Mouse (Mus musculus): ENCODE results near the gene Smg5.

Smg5 gene

DNA sequence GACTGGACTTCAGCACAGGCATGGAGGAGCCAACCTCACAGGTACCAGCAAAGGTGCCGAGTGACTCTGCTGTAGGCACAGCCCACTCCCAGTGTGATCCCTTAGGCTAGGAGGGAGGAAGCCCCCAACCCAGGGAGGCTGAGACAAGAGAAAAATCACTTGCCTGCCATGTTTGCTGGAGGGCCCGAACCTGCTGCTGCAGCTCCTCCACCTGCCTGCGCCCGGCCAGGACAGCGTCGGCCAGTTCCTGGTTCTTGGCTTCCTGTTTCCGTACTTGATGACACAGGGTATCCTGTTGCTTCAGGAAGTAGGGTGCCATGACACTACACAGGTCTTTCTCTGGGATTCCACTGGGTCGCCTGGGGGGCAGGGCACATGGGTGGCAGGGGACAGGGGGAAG, 59.7 kb downstream of the Smg5 start:
- DNase-seq = no peak

DNA sequence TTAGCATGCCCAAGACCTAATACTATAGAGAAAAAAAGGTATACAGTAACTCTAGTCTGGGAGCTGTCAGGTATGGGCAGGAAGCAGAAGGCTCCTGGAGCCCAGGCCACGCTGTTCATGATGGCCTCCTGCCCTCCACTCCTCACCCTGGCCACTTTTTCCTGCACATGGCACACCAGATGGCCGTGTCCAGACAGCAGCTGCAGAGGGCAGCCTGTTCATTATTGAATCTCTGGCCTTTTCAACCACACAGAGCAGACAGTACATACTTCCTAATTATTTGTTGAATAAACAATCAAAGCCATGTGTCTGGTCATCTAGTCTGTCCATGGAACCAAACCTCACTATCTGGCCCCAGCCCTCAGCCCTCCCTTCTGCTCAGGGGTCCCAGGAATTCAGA, 62.6 kb downstream of the Smg5 start:
- DNase-seq = peak; percentile 80

DNA sequence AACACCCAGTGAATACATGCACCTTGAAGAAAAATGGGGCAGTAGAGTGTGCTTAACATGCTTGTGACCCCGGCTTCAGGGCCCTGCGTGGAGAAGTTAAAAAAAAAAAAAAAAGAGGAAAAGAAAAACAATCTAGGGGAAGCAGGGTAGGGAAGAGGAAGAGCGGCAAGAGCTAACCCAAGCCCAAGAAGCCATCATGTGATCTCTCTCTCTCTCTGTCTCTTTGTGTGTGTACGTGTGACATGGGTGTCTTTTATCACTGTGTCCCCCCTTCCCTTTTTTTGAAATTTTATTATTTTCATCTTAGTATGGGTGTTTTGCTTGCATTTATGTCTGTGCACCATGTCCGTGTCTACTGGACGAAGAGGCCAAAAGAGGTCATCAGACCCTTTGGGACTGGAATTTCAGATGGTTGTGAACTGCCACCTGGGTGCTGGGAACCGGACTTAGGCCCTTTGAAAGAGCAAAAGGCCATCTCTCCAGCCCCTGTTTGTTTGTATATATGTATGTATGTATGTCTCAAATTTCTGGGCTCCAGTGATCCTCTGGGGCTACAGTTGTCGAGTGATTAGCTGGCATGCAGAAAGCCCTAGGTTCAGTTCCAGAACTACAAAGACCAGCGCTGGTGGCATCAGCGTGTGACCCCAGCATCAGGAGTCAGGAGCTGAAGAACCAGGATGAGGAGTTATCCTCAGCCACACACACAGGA, 67.6 kb downstream of the Smg5 start:
- DNase-seq = no peak

DNA sequence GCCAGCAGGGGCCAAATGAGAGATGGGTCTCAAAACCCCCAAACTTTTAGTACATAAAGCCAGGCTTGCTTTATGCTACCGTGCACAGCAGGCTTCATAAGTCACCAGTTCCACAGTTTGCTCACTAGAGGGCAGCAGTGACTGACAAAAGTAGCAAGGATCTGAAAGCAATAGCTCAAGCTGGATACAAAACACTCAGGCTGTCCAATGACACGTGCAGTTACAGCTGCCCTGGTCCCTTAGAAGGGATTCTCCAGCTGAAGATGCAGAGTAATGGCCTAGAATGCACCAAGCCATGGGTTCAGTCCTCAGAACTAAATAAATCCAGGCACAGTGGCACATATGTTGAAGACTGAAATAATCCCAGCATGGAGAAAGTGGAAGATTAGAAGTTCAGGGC, 71.0 kb downstream of the Smg5 start:
- DNase-seq = peak; percentile 67

DNA sequence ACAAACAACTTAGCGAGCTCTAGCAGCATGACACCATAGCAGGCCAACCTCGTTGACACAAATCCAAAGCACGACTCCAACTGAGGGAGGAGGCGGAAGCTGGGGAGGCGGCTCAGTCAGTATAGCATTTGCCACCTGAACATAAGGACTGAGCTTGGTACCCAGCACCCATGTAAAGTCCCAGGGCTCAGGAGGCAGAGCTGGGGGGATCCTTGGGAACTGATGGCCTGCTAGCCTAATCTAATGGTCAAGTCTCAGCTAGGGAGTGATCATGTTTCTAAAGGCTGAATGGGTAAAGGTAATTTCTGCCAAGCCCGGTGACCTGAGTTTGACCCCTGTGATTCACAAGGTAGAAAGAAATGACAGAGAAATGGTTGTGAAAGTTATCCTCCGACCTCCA, 71.5 kb downstream of the Smg5 start:
- no peak for DNase-seq

DNA sequence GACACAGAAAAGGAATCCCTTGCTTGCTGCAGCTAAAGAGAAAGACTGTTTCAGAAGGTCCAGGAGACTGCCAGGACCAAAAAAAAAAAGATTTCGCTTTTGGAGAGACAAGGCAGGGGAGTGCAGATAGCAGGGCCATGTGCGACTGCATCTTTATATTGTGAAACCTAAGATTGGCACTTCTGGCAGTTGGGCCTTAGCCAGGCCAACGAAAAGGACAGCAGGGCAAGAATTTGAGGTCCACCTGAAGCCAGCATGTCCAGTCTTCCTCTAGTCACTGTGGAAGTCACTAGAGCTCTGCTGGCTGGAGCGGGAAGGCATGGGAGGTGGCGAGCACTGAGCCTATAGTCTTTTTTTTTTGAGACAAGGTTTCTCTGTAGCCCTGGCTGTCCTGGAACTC, 72.9 kb downstream of the Smg5 start:
- no peak for DNase-seq

DNA sequence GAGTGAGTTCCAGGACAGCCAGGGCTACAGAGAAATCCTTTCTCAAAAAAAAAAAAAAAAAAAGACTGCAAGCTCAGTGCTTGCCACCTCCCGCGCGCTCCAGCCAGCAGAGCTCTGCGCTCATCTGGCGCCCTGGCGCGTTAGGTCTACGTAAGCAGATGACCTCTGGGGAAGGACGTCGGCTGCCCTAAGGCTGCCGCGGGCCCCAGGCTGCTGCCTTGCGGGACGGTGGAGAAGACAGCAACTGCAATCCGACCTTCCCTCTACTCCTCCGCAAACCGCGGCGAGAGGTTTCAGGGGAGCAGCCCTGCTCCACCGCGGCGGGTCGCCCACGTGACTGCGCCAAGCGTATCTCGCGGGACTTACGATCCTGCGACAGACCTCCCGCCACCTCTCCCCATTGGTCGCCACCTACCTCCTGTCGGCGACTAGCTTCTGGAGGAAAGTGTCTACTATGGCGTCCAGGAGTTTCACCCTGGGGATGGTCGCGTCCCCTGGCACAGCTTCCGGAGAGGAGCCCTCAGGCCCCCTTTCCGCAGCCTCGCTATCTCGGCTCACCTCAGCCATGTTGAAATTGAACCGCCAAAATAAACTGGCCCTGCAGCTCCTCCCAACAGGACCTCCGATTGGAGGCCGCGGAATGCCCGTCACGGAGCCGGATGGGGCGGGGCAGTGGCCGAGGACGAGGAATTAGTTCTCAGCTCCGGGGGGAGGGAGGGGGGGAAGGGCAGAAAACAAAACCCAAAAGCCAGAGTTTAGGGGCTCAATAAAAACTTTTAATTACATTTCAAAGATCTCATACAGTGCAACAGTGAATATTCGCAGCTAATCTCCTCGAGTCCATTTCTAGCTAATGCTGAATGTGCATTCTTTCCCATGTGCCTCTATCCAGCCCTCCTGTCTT, 73.9 kb downstream of the Smg5 start, which contains the start of gene Pmf1:
TSS of gene Pmf1 (minus strand) at position 591 of the 904 bp plus-strand sequence.
- peak; percentile 81 for DNase-seq

DNA sequence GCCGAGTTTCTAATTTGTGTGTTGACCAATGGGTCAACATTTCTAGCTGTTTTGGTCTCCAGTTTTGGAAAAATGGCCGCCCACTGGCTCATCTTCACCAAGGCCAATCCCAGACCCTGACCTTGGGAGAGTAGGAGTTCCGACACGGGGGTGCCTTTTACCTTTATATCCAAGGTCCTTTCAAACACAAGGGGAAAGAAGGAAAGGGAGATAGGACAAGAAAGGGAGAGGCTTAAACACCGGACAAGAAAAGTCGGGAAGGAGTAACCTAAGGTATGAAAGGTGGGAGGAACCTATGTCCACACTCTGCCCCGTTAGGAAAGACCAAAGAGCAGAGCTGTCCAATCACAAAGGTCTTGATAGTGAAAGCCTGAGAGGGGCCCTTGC, 74.6 kb downstream of the Smg5 start:
- DNase-seq = no peak

DNA sequence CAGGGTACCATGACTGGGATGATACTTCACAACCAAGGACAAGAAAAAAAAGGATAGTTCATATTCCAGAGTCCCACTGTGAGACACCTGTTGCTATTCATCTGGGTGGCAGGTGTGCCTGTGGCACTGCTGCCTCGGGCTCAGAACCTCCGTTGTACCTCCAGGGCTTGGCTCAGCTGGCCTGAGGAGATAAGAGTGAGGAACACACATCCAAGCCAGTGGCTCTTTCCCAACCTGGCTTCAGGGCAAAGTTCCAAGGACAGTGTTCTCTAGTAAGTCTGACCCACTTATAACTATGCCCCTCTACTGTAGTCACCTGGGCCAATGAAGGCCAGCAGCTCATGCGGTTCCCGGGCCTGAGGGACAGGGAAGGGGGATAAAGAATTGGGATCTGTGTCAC, 75.6 kb downstream of the Smg5 start:
- no peak for DNase-seq

Data from cerebellum, adult 8-10 months (tissue).